Mouse (Mus musculus) cerebellum, adult 2 months (tissue): ENCODE measurements at regions not wholly inside any gene's neighbourhood (a gene's known extent, or its start where the extent isn't known, plus 50 kb on each side); places are given as distances from the start of the nearest gene placed in this dataset.

Source experiments
- CTCF ChIP-seq: fragments of 200-500 bp; IDR thresholded peaks from 2 replicates; pipeline ENCODE4 v1.5.1; 2011; ENCODE audit warnings: low read depth, mild to moderate bottlenecking, control low read depth, low read length, moderate library complexity, borderline replicate concordance; ENCODE audit not compliant: insufficient read depth
- POLR2A ChIP-seq: fragments of 200-500 bp; IDR thresholded peaks from 2 replicates; pipeline ENCODE4 v1.6.1; 2011; ENCODE audit warnings: low read length, control low read depth, borderline replicate concordance; ENCODE audit not compliant: insufficient read depth

DNA sequence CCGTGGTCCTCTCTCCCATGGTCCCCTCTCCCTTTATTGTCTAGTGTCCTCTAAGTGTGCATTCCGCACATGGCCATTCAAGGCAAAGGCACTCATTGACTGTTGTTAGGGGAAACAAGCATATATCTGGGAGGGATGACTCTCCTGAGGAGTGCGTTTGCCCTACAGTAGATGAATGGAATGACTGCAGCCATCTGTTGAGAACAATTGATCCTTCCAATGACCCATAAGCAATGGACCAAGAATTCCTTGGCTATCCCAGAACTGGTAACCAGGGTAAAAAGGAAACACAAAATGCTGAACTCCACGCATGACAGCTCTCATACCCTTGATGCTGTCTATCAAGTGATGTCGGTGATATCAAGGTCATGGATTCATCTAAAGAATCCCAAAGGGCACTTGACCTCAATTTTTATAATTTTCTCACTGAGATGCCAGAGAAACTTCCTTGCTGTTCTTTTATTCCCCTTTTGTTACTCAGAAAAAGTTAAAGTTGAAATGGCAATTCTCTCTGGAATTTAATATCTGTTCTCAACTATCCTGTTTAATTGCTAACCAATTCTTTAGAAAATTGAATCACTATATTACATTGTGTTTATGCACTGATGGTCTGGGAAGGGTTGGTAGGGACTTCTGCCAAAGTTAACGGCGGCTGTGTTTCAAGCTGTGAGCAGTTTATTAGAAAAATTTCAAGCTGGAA, 97.3 kb upstream of the Hdac4 start:
- TF ChIP-seq POLR2A: no peak
- no peak for TF ChIP-seq CTCF
